Mouse (Mus musculus): Measurements from ENCODE around the gene Lrp3.

Gene Lrp3

DNA sequence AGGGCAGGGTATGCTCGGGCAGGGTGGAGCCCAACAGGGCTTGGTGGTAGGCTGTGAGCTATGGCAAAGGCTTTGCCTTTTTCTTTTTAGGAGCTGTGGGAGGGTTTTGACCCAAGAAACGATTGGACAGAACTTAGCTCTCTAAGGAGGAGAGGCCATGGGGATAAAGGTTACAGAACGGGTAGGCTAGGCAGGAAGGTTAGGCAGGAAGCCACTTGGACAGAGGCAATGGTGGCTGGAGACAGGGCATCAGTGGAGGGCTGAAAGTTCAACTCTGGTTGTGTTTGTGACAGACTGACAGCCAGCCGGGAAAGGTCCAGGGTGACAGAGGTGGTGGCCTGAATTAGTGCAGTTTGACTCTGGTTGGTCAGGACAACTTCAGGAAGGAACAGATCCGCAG is 25.6 kb downstream of the Lrp3 start:
- DNase-seq (ENCODE audit: low spot score in 2 of 2), result no peak

DNA sequence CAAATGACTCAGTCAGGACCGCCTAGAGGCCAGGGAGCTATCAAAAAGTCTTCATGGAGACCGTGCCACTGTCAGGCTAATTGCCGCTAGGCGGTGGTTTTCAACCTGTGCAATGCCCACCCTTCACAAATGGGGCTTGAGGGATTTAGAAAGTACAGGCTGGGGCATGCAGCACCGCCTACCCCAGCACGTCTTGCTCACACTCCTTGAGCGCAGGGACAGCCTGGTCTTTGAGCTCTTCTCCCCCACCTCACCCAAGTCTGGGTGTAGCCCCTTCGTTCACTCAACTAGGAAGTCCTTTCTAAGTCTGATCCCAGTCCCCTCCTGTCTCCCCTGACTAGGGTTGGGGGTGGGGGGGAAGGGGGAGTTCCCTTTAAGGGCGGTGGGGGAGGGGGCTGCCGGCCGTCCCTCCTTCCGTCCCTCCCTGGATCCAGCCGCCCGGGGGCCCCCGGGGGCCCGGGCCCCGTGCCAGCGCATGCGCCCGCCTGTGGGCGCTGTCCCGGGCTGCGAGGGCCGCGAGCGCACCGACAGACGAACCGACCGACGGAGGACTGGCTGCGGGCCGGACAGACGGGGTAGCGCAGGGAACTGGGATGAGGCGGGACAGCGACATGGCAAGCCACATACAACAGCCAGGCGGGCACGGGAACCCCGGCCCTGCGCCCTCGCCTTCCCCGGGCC is 29.3 kb downstream of the Lrp3 start, which contains the start of gene Slc7a10:
Gene Slc7a10, plus strand, starts transcription at position 497 of the 681 bp plus-strand sequence.
- no peak for DNase-seq (ENCODE audit: low spot score in 2 of 2)

DNA sequence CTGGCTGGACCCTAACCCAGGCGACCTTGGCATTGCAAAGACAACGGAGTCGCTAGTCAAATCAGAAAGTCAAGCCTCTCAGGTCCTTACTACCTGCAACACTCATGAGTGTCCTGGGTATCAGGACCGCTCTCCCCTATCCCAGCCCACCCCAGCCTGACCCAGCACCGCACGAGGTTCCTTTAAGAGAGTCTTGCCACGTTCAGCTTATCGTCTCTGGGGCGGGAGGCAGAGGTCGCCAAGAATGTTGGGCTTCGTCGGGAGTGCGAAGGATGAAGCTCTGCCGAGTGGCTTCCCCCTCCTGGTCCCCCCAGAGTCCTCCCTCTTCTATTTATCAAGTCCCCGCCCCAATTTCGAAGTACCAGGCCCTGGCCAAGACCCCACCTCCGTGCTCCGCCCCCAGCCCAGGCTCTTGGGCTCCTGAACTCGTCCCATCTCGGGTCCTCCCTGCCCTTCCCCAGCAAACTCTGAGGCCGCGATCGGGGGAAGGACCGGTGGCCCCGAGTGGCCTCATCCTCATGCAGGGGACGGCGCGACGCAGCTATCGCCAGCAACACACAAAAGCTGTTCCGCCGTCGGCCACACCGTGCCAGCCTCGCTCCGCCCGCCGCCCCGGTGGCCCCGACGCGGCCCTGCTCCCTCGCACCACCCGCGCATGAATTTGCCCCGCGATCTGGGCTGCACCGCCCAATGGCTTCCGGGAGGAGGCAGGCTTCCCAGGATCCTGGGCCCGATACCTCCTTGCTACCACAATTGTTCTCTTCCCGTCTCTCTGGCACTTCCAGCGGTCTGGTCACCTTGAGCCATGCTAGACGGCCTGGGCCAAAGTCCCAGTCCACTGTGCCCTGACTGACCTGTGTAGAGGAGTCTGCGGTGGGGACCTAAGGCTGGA is 30.2 kb downstream of the Lrp3 start:
- DNase-seq (ENCODE audit: low spot score in 2 of 2), result no peak

DNA sequence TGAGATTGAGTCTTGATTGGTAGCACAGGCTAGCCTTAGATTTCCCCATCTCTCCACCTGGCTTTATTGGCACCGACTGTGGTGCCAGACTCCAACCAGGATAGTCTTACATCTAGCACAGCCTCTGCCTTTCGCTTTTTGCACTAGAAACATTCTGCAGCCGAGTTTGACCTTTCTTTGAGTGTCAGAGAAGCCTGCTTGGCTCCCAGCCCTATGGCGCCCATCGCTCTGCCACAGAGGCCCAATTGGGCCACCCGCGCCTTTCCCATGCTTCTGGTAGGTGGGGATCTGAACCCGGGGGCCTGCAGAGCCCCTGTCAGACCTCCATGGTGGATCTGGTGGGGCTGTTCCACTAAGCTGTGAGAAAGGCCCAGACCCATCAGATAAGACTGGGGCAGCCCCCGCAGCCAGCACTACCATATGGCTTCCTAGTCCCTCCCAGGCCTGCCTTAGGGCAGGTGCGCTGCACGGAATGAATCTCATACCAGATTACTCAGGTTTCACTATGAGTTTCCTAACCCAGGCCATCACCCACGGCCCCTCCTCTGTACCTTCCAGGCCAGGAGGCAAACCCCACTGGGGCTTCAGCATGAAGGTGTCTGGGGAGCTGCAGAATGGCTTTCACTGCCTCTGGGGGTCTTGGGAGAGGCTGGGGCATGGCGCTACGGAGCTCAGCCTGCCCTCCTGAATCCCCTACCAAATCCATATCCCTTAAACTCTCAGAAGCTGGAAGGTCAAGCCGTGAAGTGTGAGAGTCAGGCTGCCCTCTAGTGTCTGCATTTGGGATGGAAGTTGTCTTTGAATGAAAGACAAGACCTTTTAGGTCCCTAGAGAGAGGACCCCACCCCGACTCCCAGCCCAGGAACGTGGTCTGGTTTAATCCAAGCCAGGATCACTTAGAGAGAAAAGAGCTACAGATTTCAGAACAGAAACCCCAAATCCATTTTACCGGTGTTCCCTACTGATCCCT is 38.6 kb downstream of the Lrp3 start:
- DNase-seq (ENCODE audit: low spot score in 2 of 2), result no peak

DNA sequence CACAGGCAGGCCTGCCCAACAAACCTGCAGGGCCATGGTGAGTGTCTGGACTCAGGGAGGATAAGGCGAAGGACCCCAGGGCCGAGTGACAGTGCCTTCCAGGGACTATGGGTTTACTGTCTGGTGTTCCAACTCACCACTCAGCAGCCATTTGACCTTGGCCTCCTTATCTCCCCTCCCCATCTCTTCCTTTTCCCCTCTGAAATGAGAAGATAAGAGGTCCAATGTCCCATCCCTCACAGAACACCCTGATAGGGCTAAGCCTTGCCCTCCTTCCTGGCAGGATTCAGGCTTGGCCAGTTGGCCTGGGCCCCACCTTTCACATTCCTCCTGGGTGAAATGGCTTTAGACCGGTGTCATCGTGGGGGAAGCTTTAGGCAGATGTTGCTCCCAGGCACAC is 39.8 kb downstream of the Lrp3 start:
- DNase-seq (ENCODE audit: low spot score in 2 of 2), result no peak

DNA sequence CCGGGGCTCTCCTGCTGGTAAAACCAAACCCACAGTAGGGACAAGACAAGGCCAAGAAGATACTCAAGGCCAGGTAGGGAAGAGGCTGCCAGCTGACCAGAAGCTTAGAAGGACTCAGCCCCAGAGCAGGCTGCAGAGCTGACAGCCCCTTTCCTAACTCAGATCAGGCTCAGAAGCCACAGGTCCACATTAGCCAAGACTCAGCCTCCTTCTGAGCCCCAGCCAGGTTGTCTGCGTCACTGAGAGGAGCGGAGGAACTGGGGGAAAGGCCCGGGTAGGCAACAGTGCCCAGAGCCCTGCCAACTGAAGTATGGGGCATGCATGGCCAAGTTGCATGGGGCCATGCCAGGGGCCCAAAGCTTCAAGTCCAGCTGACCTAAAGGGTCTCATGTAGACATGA is 42.8 kb downstream of the Lrp3 start:
- no peak for DNase-seq (ENCODE audit: low spot score in 2 of 2)

DNA sequence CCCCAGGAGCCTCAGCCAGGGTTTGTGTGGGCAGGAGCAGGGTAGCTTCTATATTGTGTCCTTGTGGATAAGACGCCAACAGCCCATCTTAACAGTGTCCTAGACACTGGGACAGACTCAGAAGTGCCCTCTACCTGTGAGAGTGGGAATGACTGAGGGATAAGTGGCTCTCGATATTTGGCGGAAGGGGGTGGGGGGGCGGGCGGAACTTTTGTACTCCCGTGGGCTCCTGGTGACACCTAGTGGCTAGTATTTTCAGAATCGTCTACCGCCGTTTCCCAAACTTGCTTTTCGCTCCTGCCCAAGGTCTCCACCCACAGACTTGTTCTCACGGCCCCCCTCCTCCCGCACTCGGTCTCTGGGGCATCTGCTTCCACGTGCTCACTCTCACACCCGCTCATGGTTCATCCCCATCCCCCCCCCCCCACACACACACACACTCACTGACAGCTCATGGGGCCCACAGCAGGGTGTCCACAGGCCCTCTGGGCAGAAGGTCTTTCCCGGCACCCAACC is 43.4 kb downstream of the Lrp3 start:
- DNase-seq (ENCODE audit: low spot score in 2 of 2), result peak in 1 of 2 experiments; percentile 67

DNA sequence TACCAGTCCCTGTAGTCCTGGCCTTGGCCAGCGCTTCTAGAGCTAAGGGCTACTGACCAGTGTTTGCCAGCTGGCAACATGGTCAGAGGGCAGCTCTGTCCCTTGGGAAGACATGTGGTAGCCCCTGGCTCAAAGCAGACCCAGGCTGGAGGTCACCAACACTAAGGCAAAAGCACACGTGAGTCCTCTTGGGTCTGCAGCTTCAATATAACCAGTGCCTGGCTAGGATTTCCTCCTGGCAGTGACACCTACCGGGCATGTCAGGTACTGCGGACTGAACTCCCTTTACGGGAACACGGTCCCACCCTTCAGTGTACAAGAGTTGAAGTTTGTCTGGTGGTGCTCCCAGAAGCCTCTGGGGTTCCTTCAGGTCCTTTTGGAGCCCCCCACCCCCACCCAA is 46.0 kb downstream of the Lrp3 start:
- peak; percentile 74 to 87 for DNase-seq (ENCODE audit: low spot score in 2 of 2)

DNA sequence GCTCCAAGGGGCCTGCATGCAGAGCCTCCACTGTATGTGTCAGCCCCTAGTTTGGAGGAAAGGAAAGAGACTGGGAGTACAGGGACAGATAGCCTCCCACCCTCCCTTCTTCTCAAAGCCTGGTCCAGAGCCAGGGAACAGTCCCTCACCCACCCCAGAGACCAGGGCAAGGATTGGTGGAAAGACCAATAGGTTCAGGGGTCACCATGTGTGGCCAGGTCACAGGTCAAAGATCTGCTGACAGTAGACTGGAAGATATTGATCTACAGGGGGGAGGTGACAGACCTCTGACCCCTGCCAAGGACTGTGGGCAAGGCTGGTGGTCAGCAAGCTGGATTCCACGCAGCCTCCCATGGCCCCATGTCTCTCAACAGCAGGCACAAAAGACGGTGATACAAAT is 47.4 kb downstream of the Lrp3 start:
- no peak for DNase-seq (ENCODE audit: low spot score in 2 of 2)

DNA sequence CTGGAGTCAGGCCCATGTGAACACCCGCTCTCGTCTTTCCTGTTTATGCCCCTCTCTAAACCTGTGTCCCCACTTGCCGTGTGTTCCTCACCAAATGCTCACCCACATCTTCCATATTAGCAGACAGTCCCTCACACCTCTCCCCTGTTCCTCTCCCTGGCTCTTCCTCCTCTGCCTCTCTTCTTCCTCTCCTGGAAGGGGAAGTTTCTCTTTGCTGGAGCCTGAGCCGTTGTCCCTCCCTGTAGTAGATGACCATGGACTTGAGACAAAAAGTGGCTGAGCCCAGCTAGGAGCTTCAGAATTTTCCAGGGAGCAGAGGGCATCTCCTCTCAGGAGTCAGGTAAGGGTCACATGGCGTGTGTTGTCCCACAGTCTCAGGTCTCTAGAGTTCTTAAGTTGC is 48.3 kb downstream of the Lrp3 start:
- DNase-seq (ENCODE audit: low spot score in 2 of 2), result no peak

DNA sequence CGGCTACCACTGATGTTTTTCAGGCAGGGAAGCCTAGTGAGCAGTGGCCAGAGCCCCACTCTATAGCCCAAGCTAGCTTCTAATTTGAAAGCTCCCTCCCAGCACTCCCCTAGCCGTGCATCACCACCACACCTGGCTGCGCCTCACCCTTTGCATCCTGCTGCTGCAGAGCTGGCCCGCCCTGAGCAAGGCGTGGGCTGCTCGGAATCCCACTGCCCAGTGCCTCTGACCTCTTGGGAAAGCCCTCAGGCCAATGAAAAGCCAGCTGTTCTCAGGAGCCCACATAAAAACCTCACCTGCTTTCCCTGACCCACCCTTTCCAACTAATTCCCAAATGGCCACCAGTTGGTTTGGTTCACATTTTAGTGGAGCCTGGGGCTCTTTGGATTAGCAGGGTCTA is 51.2 kb downstream of the Lrp3 start:
- DNase-seq (ENCODE audit: low spot score in 2 of 2), result no peak

DNA sequence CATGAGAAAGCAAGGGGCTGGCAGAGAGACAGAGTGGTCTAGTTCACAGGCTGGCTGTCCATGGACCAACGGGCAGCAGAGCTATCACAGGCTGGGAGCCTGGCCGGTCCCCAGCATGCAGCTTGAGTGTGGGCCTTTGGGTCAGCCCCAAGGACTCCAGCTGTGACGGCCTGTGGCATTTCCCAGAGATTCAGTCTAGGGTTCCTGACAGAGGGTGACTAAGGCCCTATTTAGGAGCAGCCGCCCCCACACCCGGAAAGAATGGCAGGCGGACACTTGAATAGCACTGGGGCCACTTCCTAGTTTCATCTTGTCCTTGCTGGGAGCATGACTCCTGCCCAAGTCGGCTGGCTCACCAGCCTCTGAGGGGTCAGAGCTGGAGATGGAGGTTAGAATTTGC is 51.7 kb downstream of the Lrp3 start:
- no peak for DNase-seq (ENCODE audit: low spot score in 2 of 2)

DNA sequence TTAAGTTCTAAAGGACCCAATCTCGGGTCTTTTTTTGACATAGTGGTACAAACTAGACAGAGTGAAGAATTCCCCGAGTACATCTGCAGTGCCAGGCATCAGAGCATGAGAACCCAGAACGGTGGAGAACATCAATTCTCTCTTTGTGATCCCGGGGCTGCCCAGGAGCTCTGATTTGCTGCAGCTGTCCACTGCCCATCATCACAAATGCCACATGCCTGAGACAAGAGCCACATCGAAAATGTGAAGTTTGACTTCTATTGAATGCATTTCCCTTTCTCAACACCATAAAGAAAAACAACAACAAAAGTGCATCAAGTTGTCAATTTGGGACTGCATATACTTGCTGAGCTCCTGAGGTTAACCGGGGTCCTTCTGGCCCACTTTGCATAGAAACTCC is 52.9 kb downstream of the Lrp3 start:
- DNase-seq (ENCODE audit: low spot score in 2 of 2), result no peak

DNA sequence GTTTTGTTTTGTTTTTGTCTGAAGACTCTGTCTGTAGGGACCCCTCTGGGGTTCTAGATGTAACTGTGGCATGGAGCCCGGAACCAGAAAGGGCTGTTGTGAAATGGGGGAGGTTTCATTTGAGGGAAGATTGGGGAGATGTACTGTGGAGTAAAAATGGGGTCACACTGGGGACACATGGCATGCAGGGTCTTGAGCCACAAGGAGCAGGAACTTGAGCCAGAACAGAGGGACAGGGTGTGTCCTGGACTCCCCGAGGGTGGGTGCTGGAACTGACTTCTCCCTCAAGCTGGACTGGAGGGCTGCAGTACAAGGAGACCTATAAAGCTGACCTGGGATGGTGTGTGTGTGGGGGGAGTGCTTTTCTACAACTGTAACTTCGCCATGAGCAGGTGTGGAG is 57.8 kb downstream of the Lrp3 start:
- no peak for DNase-seq (ENCODE audit: low spot score in 2 of 2)

DNA sequence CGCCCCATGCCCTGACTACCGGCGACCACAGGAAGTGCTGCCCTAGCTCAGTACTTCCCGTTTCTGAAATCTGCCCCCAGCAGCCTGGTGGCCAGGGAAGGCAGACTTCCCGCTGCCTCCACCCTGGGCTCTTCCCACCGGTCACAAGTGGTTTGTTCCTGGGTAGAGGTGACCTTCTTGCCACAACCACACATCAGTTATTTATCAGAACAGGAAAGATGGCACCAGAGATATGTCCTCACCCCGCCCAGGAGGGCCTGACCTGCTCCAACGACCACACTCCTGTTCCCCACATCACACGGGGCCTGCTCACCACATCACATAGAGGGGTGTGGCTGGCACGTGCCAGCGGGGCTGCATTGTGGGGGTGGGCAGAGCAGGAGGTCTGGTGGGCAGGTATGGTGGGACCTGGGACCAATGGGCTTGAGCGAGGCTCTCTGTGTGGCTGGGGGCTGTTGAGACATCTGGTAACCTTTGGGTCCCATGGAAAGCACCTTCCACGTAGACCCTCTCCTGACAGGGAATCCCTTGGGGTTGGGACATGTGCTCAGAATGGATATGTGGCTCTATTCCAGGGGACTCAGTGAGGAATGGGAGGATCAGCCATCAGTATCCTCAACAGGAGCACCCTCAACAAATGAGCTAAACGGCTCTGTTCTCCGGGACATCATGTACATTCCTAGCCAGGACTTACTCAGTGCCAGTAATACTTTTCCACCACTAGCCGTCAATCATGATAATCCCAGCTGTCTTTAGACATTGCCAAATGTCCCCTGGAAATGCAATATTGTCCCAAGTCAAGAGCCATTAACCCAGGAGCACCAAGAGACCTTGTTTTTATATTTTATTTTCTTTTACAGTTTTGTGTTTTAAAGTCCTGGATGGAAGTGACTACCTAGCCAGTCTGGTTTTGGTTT is 58.5 kb downstream of the Lrp3 start:
- DNase-seq (ENCODE audit: low spot score in 2 of 2), result no peak

DNA sequence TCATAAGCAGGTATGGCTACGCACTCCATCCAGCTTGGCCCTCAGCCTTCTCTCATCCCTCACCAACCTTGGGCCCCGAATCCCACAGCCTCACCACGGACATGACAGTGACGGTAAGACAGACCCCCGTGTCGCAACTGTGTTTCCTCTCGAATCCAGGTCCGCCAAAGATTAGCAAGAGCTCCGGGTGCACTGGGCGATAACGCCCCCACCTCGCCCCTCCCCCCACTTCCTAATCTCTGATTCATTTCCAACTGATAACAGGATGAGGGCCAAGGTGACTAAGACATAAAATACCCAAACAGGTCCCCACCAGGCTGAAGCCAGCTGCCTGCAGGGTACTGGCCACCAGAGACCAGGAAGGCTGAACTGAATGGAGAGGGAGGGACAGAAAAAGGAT is 60.8 kb downstream of the Lrp3 start:
- no peak for DNase-seq (ENCODE audit: low spot score in 2 of 2)

DNA sequence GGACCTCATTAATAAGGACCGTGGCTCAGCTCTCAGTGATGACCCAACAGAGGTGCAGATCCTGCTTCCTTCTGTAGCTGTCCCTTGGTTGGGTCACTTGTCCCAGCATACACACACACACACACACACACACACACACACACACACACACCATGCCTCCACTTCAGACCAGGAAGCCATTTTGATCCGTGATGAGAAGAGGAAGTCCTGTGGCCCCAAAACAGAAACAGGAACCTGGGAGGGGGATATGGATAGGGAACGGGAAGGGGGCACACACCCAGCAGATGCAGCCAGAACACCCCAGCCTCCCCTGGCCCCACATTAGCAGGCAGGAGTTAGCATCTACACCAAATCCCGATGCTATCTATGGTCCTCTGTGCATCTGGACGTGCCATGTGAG is 64.4 kb downstream of the Lrp3 start:
- no peak for DNase-seq (ENCODE audit: low spot score in 2 of 2)
